Mouse (Mus musculus): ENCODE data around the gene Dtx4.

GRCm38 (mm10) chr19:12487511-12488204, 13.6 kb downstream of the Dtx4 start:
- no peak for TF ChIP-seq CTCF (IDR thresholded peaks at IDR 0.05; ENCODE audit: low read depth)
- TF ChIP-seq EP300 (IDR thresholded peaks at IDR 0.05; ENCODE audit: low read depth), result no peak
